Mouse (Mus musculus) hindbrain, embryonic 10.5 days (tissue): ENCODE measurements around the gene Enox1. TPM values are rescaled to one million over a fixed set of nuclear protein-coding genes. Genes with fewer than 3 reads are reported as not detected.

Experiments used
- DNase-seq: peaks from one replicate; pipeline ENCODE4 v3.0.0-alpha.2; 2017; ENCODE audit warnings: low spot score
- H3K27ac ChIP-seq: fragments of 300-500 bp; sonication (generic); 2 replicates; pipeline ENCODE4 v1.5.1; 2016; ENCODE audit warnings: mild to moderate bottlenecking, moderate library complexity
- H3K27me3 ChIP-seq: fragments of 300-500 bp; sonication (generic); 2 replicates; pipeline ENCODE4 v1.6.1; 2016; ENCODE audit warnings: mild to moderate bottlenecking; ENCODE audit not compliant: poor library complexity, insufficient read depth, severe bottlenecking
- H3K36me3 ChIP-seq: fragments of 300-500 bp; sonication (generic); 2 replicates; pipeline ENCODE4 v1.6.1; 2016; ENCODE audit warnings: mild to moderate bottlenecking, moderate library complexity
- H3K4me1 ChIP-seq: fragments of 300-500 bp; sonication (generic); replicated peaks from 2 replicates; pipeline ENCODE4 v1.6.1; 2016; ENCODE audit warnings: mild to moderate bottlenecking
- H3K4me3 ChIP-seq: fragments of 300-500 bp; sonication (generic); 2 replicates; pipeline ENCODE4 v1.5.1; 2016; ENCODE audit warnings: mild to moderate bottlenecking, moderate library complexity
- H3K9me3 ChIP-seq: fragments of 300-500 bp; sonication (generic); 2 replicates; pipeline ENCODE4 v1.6.1; 2016; ENCODE audit warnings: mild to moderate bottlenecking, moderate library complexity
- WGBS: fragments of 180-500 bp; shearing (Covaris S2); methylation state at CpG from one replicate; pipeline ENCODE4 v1.1.7; 2016; 5-methylcytosine and 5-hydroxymethylcytosine counted together
- polyA plus RNA-seq: library from polyadenylated mRNA; unstranded; fragments of >200 nt; fragmentation: Nextera tagmentation; extraction: Ambion mirVana; gene quantifications from 2 replicates; pipeline ENCODE4 v1.2.1, GENCODE M21; 2016

Enox1 gene
- polyA plus RNA-seq, 1 experiment from 2014 or later: 17.6 TPM

DNA sequence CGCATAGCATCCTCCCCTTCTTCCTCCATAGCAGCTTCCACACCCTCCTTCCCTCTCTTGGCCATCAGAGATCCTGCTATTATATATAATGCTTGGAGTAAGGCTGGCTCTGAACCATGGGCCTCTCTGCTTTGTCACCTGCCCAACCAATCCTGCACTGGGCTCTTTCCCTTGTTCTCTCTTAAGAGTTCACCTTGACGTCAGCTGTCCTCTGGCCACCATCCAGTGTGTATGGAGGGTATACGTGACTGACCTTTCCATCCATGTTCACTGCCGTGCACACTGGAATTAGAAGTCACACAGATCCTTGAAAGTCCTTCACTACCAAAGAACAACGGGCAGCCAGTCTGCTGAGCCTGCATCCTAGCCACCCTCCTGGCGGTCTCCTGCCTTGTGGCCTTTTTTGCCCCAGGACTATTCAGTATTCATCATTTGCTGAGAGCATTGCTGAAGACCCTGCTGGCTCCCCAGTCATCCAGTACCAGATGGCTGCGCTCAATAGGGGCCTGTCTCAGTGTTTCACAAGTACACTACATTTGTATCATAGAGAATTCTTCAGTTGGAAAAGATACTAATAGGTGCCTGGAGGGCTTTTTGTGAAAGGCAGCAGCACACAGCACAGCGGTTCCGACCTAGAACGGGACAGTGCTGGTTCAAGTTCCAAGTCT, 526.5 kb downstream of the Enox1 start:
- 90% methylated on average over 10 of the region's 10 CpGs for WGBS
- DNase-seq: no peak
- no peak overlapping the region for H3K27ac ChIP-seq
- no peaks in the 10 kb centered on the region for H3K9me3 ChIP-seq
- no peaks in the 10 kb centered on the region for H3K27me3 ChIP-seq
- no peaks in the 10 kb centered on the region for H3K36me3 ChIP-seq
- no peak overlapping the region for H3K4me3 ChIP-seq
- no peaks in the 10 kb centered on the region for H3K4me1 ChIP-seq

DNA sequence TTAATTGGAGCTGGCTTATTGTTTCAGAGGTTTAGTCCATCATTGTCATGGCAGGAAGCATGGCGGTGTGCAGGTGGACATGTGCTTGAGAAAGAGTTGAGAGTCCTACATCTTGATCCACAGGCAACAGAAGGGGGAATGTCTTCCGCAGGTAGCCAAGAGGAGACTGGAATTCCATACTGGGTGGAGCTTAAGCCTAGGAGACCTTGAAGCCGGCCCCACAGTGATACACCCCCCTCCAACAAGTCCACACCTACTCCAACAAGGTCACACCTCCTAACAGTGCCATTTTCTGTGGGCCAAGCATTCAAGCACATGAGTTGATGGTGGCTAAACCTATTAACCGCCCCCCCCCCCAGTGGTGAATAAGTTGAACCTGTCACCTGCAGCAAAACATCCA, 533.3 kb downstream of the Enox1 start:
- 87% methylated on average over 4 of the region's 4 CpGs for whole genome bisulfite sequencing
- no peaks in the 10 kb centered on the region for H3K27me3 ChIP-seq

DNA sequence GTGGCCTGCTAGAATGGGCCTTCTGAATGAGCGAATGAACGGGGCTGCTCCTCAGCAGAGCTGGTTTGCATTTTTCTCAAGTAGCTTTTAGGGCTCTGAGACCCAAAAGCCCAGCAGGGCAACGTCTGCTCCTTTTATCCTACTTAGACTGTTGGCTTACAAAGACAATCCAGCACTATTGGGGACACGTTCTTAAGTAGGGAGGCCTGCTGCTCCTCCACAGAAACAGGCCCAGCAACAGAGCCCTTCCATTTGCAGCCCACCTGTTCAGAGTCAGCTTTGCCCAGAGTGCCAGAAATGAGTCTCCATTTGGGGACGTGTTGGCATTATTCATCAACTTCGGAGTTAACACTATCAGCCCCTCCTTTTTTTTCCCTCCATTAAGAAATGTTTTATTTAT, 548.4 kb downstream of the Enox1 start:
- Histone ChIP-seq H3K4me3 (no peak overlapping the region), H3K9me3 (no peaks in the 10 kb centered on the region), H3K4me1 (peaks cover 6% of the 10 kb centered on the region), H3K27ac (no peak overlapping the region), H3K36me3 (no peaks in the 10 kb centered on the region), H3K27me3 (no peaks in the 10 kb centered on the region)
- DNase-seq: no peak
- WGBS: 35% methylated on average over 6 of the region's 6 CpGs

More for the DNA sequence above, 533.3 kb downstream of the Enox1 start:
- H3K27ac ChIP-seq: no peak overlapping the region
- DNase-seq: no peak
- no peaks in the 10 kb centered on the region for H3K36me3 ChIP-seq
- H3K9me3 ChIP-seq: no peaks in the 10 kb centered on the region
- H3K4me3 ChIP-seq: no peak overlapping the region
- no peaks in the 10 kb centered on the region for H3K4me1 ChIP-seq

DNA sequence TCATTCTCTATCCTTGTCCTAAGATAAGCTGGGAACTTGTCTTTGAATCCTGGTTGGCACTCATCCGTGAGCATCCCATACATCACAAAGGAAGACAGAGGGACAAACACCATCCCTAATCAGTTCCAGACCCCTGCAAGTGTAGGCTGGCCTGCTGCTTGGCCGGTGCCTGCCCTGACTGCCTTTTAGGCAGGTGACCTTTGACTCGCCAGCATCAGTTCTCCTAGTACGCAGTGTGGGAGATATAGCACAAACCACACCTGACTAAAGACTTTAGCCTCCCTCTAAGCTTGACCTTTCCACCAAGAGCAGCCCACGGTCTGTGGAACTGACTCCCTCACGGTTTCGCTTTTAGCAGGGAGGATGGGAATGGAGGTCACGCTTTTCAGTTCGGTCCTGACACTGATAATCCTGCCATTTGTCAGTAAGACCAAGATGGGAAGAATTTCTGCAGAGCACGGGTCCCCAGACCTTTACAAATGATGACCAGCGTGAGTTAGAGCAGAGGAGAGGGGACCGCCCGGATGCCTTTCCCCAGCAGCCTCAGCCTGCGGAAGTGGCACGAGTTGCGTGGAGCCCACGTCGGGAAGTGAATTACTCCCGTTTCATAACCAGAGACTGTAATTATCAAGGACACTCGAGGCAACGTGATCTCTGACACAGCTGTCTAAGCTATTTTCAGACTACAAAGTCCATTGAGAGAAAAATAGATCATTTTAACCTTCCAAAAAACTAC, 550.1 kb downstream of the Enox1 start:
- WGBS: 71% methylated on average over 21 of the region's 21 CpGs

DNA sequence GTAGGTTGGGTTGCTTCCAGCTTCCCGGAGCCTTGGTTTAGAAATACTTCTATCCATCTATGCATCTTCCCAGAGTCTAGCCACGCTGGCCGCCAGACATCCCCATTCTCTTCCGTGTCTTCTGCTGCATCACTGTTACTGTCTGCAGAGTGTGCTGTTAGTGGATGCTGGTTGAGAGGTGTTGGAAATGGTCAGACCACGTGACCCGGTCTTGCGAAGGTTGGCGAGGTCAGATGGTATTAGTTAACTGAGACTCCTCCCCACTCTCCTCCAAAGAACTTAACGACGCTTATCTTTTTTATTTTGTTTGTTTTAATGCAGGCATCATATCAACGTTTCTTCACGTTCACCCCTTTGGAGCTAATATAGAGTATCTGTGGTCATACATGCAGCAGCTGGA, 550.7 kb downstream of the Enox1 start:
- H3K9me3 ChIP-seq: no peaks in the 10 kb centered on the region
- H3K27ac ChIP-seq: no peak overlapping the region
- 83% methylated on average over 12 of the region's 12 CpGs for WGBS
- H3K4me1 ChIP-seq: peaks cover 6% of the 10 kb centered on the region
- no peak for DNase-seq
- no peak overlapping the region for H3K4me3 ChIP-seq
- H3K36me3 ChIP-seq: no peaks in the 10 kb centered on the region
- H3K27me3 ChIP-seq: no peaks in the 10 kb centered on the region

More for the DNA sequence above, 550.1 kb downstream of the Enox1 start:
- H3K9me3 ChIP-seq: no peaks in the 10 kb centered on the region
- no peak for DNase-seq
- peaks cover 6% of the 10 kb centered on the region for H3K4me1 ChIP-seq
- no peaks in the 10 kb centered on the region for H3K36me3 ChIP-seq
- H3K4me3 ChIP-seq: no peak overlapping the region
- H3K27ac ChIP-seq: no peak overlapping the region
- H3K27me3 ChIP-seq: no peaks in the 10 kb centered on the region

DNA sequence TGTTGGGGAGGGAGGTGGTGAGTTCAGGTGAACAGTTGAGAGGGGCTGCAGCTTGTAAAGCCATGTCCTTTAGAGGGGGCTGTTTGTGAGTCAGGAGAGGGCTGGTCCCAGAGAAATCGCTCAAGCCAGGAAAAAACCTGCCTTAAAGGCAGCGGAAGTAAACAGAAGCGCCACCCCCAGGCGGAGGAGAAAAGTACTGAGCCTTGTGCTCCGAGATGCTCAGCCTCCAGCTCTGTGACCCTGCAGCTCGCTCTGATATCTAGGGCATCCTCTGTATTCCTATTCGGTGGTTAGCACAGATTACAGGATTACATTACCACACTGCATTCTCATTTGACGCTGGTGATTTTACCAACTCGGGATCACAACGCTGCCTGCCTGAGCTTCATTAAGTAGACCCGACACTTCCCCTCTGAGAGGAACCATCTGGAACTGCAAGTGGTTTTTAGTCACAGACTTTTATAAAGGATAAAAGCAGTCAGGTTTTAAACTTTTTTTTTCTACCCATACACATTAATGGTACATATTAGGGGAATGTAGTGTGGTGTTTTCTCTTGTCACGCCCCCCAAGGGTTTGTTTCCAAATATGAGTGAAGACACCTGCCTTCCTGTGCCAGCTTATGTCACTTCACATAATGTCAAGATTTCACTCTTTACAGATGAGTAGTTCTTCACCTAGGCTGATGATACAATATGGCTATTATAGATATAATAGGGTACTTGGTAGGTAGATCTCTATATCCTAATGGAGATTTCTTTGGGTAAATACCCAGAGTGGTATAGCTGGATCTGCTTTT, 552.0 kb downstream of the Enox1 start:
- peak; percentile 7 for DNase-seq
- WGBS: 59% methylated on average over 12 of the region's 12 CpGs
- no peak overlapping the region for H3K27ac ChIP-seq

DNA sequence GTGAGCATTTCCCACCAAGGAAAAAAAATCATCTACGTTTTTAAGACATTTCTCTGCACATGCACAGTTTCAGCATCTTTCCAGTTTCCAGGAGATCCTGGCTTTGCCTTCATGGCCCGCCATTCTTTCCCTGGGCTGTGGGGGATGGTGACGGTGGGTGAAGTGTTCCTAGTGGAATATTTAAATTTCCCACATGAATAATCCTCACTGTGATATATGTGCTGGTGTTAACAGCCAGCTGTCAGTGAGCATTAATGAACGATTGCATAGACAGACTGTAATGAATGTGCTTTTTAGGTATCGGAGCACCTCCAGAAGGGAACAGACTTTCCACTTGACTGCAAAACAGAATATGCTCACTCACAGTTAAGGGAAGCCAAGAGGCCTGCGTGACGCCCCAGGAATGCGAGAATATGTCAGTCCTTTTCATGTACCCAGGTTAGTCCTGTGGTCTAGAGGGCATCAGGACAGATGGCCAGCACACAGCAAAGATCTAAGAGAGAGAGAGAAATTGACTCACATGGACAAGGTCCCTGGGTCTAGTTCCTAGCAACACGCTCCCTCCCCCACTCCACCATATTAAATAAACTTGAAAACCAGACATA, 558.5 kb downstream of the Enox1 start:
- Histone ChIP-seq H3K36me3 (no peaks in the 10 kb centered on the region), H3K9me3 (no peaks in the 10 kb centered on the region; the same call in 1 of the 2 replicates), H3K4me3 (no peak overlapping the region), H3K27ac (no peak overlapping the region), H3K4me1 (no peaks in the 10 kb centered on the region), H3K27me3 (no peaks in the 10 kb centered on the region)
- WGBS: 87% methylated on average over 9 of the region's 9 CpGs
- no peak for DNase-seq

More for the DNA sequence above, 552.0 kb downstream of the Enox1 start:
- H3K9me3 ChIP-seq: no peaks in the 10 kb centered on the region
- no peak overlapping the region for H3K4me3 ChIP-seq
- H3K4me1 ChIP-seq: peaks cover 6% of the 10 kb centered on the region
- H3K36me3 ChIP-seq: no peaks in the 10 kb centered on the region
- no peaks in the 10 kb centered on the region for H3K27me3 ChIP-seq

DNA sequence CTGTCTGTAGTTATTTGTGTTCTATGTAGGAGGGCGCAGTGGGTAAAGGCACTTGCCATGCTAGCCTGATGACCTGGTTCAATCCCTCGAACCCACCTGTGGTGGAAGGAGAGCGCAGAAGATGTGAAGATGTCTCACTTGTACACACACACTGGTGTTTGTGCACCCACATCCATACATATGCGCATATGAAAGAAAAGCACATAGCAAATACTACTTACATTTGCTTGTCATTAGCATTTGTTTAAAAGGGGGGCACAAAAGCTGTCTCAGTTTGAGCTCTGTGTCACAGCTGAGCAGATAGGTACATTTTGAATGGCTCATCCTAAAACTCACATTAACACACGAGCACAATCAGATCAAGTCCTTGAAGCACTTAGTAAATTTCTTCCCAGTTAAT, 560.4 kb downstream of the Enox1 start:
- 89% methylated on average over 5 of the region's 5 CpGs for WGBS
- no peaks in the 10 kb centered on the region for H3K4me1 ChIP-seq
- no peaks in the 10 kb centered on the region for H3K27me3 ChIP-seq
- no peak overlapping the region for H3K4me3 ChIP-seq
- no peaks in the 10 kb centered on the region for H3K36me3 ChIP-seq
- H3K27ac ChIP-seq: no peak overlapping the region
- DNase-seq: no peak
- H3K9me3 ChIP-seq: no peaks in the 10 kb centered on the region; the same call in 1 of the 2 replicates

DNA sequence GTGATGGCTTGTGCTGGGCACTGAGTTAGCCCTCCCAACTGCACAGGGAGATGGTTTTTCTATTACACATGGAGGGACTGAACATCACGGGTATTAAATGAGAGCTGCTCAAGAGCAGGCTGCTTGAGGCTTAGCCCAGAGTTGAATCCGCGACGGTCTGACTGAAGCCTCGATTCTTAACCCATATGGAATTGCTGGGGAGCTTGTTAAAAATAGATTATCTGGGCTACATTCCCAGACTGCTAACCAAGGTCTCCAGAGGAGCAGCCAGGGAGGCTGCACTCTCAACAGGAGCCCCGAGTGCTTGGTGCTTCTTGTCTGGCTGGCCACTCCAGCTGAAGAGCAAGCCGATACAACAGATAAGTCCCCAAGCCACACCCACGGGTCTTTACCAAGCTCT, 562.3 kb downstream of the Enox1 start:
- H3K4me3 ChIP-seq: no peak overlapping the region
- no peak for DNase-seq
- no peaks in the 10 kb centered on the region for H3K36me3 ChIP-seq
- H3K27me3 ChIP-seq: no peaks in the 10 kb centered on the region
- H3K4me1 ChIP-seq: no peaks in the 10 kb centered on the region
- 79% methylated on average over 8 of the region's 8 CpGs for WGBS
- H3K27ac ChIP-seq: no peak overlapping the region
- H3K9me3 ChIP-seq: no peaks in the 10 kb centered on the region; the same call in 1 of the 2 replicates

DNA sequence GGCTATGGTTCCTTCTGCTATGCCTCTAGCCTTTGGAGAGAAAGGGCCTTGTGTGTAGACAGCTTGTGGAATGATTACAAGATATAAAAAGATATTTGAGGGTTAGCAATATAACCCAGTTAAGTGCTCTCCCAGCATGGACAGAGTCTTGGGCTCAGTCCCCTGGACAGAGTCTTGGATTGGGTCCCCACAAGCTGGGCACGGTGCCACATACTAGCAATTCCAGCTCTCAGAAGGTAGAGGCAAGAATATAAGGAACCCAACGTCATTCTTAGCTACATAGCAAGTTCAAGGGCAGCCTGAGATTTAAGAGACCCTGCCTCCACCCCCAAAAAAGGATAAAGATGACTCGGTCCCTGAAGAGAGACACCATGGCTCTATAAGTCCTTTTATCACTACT, 581.5 kb downstream of the Enox1 start:
- Histone ChIP-seq H3K9me3 (no peaks in the 10 kb centered on the region), H3K4me1 (no peaks in the 10 kb centered on the region), H3K36me3 (no peaks in the 10 kb centered on the region), H3K27ac (no peak overlapping the region), H3K27me3 (no peaks in the 10 kb centered on the region), H3K4me3 (no peak overlapping the region)
- 80% methylated on average over 3 of the region's 3 CpGs for WGBS
- no peak for DNase-seq

DNA sequence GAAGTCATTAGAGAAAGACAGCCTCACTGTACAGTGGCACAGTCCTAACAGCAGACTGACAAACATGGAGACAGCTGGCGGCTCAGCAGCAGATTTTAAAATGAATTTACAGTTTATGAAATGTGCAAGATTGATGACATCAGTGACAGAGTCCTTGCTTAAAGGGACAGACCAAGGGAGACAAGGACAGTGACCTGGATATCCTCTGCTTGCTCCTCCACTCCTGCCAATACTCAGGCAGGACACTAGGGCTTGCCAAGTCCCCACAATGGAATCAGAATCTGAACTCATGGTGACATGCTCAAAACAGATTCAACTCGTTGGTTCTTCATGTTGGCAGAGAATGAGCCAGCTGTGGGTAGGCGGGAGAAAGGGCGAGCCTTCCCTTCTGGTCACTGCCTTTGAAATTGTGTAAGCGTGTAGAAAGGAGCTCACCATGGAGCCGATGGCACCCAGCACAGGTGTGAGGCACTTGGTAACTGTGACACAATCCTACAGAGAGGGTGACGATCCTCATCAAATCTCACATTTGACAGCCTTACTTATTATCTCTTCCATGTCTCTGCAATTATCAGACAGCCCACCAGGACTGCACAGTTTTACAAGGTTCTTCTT, 582.3 kb downstream of the Enox1 start:
- no peak overlapping the region for H3K27ac ChIP-seq
- no peaks in the 10 kb centered on the region for H3K4me1 ChIP-seq
- DNase-seq: no peak
- 91% methylated on average over 7 of the region's 7 CpGs for WGBS
- no peaks in the 10 kb centered on the region for H3K27me3 ChIP-seq
- no peaks in the 10 kb centered on the region for H3K36me3 ChIP-seq
- no peak overlapping the region for H3K4me3 ChIP-seq
- no peaks in the 10 kb centered on the region for H3K9me3 ChIP-seq

DNA sequence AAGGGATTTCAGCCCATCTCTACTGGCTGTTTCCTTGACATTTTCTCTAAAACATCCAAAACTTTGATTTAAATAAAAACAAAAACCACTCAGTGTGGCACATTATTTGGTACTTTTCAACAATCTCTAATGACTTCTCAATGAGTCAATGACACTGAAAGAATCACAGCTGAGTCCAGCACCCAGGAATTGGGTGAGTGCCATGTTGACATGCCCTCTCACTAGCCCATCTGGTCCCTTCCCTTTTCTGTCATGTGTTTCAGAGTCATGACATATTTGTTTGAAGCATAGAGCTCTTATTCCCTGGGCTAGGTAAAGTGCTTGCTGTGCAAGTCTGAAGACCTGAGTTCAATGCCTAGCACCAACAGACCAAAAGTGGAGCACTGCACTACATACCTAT, 582.8 kb downstream of the Enox1 start:
- Histone ChIP-seq H3K27ac (no peak overlapping the region), H3K27me3 (no peaks in the 10 kb centered on the region), H3K4me3 (no peak overlapping the region), H3K36me3 (no peaks in the 10 kb centered on the region), H3K4me1 (no peaks in the 10 kb centered on the region), H3K9me3 (no peaks in the 10 kb centered on the region)
- DNase-seq: no peak
